Mouse (Mus musculus): ENCODE measurements at regions not wholly inside any gene's neighbourhood (a gene's known extent, or its start where the extent isn't known, plus 50 kb on each side); places are given as distances from the start of the nearest gene placed in this dataset.

DNA sequence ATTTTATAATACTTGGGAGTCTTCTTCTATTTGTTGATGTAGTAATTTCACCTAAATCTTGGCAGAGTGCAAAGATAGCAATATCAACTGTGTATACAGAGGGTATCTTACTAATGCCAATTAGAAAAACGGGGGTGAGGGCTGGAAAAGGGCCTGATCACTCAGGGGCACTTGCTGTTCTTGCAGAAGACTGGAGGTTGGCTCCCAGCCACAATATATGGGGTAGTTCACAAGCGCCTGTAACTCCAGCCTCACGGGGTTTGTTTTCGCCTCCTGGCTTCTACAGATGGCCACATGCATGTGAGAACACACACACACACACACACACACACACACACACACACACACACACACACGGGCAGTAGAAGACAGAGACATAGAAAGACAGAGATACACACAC, 185.7 kb downstream of the Plk2 start:
- DNase-seq (ENCODE audit: extremely low spot score, low spot score) = no peak

DNA sequence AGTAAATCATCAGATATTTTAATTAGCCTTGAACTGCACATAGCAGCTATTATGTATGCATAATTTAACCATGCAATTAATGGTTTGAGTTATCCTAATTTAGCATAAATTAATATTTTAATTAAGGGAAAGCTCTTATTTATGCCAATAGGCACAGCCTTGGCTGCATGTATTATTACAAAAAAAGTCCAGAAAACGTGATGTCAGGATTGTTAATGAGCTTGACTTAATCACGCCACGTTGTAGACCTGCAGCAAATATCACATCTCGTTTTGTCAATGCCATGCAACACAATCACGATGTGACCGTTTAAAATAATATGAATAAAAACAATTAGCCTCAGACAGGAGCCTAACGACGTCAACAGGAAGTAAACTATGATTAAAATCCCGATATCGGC, 189.9 kb downstream of the Plk2 start:
- DNase-seq (ENCODE audit: extremely low spot score, low spot score) = no peak

DNA sequence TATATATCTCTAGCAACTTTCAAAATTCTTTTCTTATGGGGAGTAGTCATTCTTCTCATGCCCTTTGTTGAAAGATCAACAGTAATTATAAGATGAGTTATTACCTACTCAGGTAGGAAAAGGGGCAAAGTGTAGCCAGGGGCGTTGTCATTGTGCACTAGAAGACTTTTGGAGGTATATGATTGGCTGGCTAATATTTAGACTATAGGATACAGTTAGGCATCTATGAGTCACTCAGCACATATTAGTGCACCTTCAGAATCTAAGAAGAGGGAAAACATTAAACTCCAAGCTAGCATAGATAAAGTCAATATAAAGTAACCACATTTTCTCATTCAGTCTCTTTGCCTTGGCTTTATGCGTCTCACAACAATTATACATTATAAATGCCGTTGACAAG, 199.8 kb downstream of the Plk2 start:
- no peak for DNase-seq (ENCODE audit: extremely low spot score, low spot score)

DNA sequence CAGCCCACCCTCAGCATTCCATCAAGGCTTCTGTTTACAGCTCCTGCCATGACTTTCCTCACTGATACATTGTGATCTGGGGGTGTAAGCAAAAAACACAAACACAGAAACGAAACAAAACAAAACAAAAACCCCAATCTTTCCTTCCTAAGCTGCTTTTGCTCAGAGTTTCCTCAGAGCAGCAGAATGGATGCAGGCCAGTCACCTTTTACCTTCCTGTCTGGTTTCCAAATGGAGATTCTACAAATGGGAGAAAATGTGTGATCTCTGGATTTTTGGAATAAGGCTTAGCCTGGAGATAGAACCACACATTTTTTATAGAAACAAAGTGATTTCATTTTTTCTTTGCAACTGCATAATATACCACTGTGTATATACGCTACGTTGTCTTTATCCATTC, 204.8 kb downstream of the Plk2 start:
- DNase-seq (ENCODE audit: extremely low spot score, low spot score) = no peak

DNA sequence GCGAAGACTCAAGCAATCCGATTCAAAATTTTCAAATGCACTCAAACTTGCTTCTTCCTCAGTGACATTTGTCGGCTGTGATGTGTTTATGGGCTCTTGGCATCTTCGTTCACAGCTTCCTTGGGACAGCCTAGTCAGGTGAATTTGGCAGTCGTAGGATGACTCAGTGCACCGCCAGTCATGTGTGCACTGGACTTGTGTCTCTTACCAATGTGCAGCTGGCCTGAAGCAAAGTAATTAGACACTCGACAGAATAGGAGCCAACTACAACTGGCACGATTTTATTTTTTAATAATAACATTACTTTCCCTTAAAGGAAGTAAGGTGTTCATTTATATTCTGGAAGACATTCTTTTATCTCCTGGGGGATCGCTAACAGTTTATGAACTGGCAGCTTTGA, 205.5 kb downstream of the Plk2 start:
- DNase-seq (ENCODE audit: extremely low spot score, low spot score) = no peak

DNA sequence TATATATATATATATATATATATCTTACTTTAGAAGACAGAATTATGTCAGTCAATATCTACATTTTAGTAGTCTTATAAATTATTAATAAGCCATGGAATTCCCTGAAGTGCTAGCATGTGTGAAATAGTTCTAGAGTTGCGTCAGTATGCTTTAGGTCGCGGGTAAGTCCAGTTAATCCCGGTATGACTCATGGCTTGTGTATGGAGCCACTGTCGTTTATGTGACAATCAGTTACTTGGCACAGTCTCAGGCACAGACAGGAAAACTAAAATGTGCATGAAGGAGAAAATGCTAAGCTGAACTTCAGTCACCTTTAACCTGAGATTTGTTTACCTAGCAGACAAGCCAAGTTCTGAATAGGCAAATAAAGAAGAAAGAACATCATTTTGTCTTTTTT, 206.5 kb downstream of the Plk2 start:
- DNase-seq (ENCODE audit: extremely low spot score, low spot score) = no peak

DNA sequence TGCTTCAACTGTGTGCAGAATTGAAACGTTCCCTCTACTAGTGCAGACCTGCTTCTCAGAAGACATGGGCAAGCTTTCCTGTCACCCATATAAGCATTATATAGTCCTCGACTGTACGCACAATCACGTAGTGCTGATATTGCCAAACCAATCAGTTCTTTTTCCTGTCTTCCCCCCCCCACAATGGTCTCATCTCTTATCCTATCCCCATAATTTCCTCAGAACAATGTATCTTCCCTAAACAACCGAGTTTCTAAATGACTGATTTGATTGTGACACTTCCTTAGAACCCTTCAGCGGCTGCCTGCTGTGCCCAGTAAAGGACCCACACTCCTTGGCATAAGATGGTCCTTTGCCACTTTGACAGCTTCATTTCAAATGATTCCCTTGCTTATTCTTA, 207.0 kb downstream of the Plk2 start:
- no peak for DNase-seq (ENCODE audit: extremely low spot score, low spot score)

DNA sequence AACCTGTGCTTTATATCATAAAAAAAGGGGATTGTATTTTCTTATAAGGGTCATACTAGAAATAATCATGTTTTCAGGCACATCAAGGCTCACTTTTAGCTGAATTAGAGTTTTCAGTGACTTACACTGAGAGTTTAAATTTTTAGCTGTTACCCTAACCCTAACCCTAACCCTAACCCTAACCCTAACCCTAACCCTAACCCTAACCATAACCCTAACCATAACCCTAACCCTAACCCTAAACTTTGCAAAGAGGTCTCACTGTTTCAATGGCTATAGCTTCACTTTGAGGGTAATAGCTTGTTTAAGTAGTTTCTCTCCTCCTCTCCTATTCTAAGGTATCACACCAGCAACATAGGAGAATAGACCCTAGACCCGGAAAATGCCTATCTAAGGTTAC, 208.0 kb downstream of the Plk2 start:
- no peak for DNase-seq (ENCODE audit: extremely low spot score, low spot score)

DNA sequence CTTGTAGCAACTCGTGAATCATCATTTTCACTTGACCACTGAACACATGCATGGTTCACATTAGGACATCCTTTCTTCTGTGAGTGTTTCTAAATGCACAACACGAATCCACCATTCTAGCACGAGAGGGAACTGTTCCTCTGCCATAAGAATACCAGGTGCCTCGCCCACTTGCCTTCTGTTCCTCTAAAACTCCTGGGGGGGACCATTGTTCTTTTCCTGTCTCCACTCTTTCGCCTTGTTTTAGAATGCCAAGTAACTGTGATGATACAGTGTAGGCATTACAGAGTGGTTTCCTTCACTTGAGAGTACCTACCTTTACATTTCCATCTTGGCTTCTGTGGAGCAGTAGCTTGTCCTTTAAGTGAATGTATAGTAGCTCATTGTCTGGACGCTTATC, 224.2 kb downstream of the Plk2 start:
- DNase-seq (ENCODE audit: extremely low spot score, low spot score) = no peak

DNA sequence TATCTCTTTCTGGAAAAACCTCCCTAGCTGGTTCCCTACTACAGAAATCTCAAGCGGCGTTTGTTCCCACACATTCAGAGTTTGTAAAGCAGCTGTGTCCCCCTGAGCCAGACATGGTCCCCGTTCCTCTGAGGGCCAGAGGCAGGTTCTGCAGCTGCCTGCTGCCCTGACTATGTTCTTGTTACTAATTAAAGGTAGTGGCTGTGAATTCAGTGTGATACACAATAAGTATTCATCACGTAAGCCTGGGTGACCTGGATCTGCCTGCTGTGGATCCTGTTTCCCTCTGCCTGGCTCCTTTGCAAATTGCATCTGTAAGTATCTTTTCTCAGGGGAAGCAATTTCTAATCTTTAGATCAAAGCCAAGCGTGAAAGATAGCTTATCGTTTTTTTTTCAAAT, 232.3 kb downstream of the Plk2 start:
- DNase-seq (ENCODE audit: extremely low spot score, low spot score) = no peak

DNA sequence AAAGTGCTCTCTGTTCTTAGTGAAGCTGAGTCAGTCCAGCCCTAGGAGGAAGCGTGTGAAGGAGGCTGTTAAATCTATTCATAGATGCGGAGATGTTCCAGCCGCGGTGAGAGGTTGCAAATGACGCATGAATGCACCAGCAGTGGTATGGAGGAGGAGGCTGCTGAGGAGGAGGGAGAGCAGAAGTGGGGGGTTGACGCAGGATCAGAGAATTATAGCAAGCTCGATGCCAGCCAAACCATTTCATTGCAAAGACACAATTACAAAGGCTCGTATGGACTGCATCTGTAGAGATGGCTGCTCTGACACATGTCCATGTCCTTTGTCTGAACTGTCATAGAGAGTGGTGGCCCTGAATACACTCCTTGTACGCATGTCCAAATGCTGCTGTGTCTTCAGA, 232.9 kb downstream of the Plk2 start:
- no peak for DNase-seq (ENCODE audit: extremely low spot score, low spot score)

DNA sequence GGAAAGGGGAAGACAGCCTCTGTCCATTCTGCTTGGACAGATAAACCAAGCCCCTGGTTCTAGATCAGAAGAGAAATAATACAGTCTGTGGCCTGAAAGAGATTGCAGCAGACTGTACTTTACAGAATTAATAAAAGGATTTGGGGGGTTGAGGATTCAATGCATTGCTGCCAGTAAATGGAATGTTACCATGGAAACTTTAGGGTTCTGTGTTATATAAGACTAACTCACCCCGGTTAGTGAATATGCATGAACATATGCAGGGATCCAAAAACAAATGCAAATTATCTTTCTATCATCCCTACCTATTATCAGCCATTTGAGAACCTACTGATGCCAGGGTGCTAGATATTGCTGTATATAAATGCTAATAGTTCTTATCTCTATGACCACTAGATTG, 233.4 kb downstream of the Plk2 start:
- no peak for DNase-seq (ENCODE audit: extremely low spot score, low spot score)

DNA sequence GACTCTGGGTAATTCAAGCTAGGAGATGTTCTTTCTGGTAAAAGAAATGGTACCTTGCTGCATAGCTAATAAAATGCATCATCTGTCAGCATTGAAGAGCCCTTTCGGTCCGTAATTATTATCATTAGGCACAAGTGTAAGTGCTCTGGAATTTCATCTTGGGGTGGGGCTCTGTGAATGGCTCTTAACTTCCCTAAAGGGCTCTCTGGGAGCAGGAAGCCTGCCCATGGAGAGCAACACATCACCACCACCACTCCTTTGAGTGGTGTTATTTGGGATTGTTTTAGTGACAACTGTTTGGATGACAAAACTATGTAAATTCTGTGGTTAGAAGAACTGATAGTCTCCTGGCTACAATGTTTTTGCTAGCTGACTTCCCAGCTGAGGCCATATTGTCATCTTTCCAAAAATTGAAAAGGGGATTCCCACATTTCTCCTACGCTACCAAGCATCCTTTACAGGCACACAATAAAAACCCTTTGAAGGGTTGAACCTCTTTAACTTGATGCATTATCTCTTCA, 238.5 kb downstream of the Plk2 start:
- no peak for DNase-seq (ENCODE audit: extremely low spot score, low spot score)

DNA sequence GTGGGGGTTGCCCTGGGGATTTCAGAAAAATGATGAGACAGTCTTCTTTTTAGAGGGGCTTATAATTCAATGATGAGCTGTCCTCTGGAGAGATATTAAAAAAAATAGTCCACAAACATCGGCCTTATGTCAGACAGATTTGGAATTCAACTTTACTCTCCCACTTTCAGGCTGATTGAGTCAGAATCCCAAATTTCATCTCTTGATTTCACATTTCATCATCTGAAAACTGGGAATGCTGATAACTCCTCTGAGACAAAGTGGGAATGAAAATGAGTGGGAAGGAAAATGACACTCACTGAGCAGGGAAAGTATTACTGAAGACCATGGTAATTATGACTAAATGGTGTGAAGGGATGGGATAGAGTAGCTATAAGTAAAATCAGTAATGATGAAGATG, 239.1 kb downstream of the Plk2 start:
- no peak for DNase-seq (ENCODE audit: extremely low spot score, low spot score)

DNA sequence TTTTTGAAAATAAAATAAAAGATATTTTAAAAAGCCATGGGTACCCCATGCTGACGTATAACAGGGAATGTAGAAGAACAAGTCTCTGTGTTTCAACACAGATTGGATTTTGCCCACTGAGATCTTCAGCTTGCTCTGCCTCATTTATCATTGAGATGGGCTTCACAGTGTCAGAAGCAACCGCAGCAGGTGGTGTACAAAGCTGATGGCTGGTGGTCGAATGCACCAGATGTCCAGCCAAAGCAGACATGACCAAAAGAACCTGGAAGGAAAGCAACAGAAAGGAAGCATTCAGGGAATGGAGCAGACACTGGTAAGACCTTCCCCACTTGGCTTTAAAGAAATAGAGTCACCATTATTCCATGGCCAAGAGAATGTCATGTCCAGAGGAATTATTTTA, 247.9 kb downstream of the Plk2 start:
- DNase-seq (ENCODE audit: extremely low spot score, low spot score) = no peak

DNA sequence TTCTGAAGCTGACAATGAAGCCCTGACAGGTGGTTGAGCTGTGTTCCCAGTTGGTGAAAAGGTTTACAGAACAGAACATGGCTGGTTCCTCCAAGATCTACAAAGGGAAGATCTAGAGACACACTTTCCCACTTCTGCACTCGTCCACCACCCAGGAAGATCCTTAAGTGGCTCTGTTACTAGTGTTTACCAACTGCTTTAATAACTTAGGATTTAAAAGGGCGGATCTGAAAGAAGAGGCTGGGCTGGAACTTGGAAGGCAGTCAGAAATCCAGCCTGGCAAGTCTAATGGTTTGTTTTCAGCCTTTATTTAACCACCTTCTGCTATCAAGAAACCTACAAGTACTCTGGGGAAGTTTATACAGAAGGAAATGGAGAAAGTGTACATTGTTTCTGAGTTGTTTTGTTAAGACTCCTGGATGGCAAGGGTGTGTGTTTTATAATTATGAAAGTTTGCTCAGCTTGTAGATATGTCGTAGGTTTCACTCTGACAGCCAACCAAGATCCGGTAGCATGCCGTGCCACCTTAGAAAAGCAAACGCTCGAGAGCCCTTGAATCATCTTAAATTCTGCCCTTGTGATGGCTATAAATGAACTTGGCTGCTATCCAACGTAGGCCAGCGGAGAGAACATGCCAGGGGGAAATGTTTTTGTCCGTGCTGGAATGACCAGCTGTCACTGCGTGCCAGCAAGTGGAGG, 248.5 kb downstream of the Plk2 start:
- no peak for DNase-seq (ENCODE audit: extremely low spot score, low spot score)

DNA sequence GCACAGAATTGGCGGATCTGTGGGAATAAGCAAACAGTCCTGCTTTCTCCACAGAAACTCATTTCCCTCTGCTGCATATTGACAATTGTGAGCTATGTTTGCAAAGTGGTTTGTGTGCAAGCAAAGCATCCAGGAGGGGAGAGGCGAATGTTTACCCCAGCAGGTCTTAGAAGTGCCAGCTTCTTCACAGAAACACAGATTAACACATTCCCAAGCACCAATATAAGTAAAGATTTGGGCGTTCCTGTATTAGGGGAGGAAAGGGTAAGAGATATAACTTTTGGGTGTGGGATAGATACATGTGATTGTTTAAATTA, 249.0 kb downstream of the Plk2 start:
- no peak for DNase-seq (ENCODE audit: extremely low spot score, low spot score)

DNA sequence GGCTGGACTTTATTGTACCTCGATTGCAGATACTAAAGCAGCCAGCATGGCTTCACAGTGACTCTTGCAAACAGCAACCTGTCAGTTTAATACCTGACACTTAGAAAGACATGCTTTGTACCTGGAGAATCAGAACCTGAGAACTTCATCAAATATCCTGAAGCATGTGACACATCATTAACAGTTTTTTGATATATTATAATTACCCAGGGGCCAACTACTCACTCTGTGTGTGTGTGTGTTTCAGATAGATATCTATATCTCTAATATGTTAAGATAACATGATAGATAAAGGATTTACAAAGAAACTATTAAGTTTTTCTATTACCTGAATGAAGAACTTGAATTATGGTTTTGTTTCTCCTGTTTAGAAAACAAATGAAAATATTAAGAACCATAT, 254.5 kb downstream of the Plk2 start:
- DNase-seq (ENCODE audit: extremely low spot score, low spot score) = no peak

DNA sequence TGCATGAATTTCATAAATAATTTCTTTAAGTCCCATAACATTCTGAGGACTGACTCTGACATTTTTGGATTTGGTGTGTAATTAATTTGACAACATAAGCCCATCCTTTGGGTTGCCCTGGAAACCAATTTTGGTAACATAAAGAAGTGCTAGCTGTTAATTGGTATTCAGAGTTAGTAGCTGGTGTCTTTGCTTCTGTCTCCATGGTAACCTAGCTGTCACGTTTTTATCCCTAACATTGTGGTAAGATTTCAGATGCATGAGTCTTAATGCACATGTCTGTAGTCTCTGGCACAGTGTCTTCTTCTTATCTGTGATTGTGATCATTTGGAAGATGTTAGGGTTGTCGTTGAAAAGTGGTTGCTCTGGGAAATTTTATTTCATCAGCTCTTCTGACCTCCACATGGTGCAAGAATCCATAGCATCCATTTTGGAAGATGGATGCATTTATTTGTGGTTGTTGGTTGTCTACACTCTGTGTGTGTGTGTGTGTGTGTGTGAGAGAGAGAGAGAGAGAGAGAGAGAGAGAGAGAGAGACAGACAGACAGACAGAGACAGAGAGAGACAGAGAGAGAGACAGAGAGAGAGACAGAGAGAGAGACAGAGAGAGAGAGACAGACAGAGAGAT, 255.1 kb downstream of the Plk2 start:
- DNase-seq (ENCODE audit: extremely low spot score, low spot score) = no peak

DNA sequence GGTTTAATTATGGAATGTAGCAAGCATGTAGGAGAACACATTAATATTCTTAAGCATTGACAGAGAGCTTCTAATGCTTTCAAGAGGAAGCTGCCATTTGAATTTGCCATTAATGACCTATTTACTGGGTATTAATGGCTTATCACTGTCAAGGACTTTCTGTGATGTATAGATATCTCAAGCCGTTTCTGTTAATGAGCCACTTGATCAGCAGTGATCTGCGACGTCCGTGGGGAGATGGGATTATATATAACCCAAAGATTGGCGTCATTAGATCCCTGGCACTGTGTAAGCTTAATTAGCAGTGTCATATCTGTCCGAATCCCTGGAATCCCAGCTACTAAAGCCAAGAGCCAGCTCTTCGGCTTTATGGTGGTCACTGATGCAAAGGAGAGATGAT, 257.4 kb downstream of the Plk2 start:
- no peak for DNase-seq (ENCODE audit: extremely low spot score, low spot score)

DNA sequence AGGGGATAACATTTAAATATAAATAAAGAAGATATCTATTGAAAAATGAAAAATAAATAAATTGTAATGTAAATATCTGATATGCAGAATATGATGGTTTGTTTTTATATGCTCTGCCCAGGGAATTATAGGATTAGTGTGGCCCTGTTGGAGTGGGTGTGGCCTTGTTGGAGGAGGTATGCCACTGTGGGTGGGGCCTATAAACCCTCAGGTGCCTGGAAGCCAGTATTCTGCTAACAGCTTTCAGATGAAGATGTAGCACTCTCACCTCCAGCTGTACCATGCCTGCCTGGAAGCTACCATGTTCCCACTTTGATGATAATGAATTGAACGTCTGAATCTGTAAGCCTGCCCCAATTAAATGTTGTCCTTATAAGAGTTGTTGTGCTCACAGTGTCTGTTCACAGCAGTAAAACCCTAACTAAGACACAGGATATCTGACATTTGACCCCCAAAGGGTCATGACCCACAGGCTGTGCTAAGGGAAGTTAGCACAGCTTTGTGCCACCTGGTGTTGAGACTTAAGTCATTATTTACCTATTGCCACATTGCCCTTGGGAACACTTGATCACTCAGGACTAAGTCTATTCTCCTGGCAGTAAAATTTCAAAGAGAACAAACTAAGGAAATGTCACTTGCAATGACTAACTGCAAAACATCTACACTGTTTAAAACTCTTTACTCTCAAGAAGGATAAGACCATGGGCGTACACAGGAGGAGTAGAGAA, 270.4 kb downstream of the Plk2 start:
- DNase-seq (ENCODE audit: extremely low spot score, low spot score) = no peak

DNA sequence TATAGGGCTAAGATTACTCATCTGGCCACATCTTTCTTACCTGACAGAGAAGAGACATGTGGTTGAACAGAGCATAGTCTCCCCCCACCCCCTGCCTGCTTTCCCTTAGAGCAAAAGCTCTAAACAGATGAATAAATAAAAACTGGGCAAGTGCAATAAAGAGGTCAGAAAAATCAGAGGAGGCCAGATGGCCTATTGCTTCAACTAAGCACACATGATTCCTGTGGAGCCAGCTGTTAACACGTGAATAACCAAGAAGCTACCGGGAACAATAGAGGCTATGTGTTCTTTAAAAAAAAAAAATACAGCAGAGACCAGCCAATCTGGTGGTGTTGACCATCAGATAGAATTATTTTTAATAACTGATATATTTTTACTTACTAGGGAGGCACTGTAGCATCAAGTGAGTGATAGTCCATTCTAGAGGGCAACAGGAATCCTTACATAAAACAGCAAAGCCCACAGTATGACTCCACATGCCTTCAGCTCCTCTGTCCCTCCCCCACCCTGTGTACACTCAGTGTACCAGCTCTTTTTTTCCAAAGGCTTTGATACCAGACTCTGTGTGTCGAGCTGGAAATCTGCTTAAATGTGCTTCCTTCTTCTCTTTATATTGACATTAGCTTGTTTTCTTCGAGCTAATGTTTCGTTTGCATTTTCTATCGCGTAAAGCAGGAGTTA, 272.6 kb downstream of the Plk2 start:
- no peak for DNase-seq (ENCODE audit: extremely low spot score, low spot score)
